Mouse (Mus musculus) activated CD4-positive, CD25-positive, alpha-beta regulatory T cell (primary cell): ENCODE results near the gene Col9a2. TPM values are rescaled to one million over a fixed set of nuclear protein-coding genes. Genes with fewer than 3 reads are reported as not detected.

ENCODE experiments used
- polyA plus RNA-seq, 2 experiments: library from polyadenylated mRNA; unstranded; fragments of 100-300 nt; shearing (Covaris generic); gene quantifications; one replicate each; pipeline ENCODE4 v1.2.1; 2017

Gene Col9a2
- polyA plus RNA-seq = not detected

GRCm38 (mm10) chr4:121039331-121040115 is at the start of gene Col9a2:
TSS of gene Col9a2 (plus strand) at chr4:121039385.

GRCm38 (mm10) chr4:121016928-121017657 is 22.1 kb upstream of the Col9a2 start, which contains the start of gene Smap2:
TSS of gene Smap2 (minus strand) at chr4:121017247.

GRCm38 (mm10) chr4:121097650-121098378 is 58.6 kb downstream of the Col9a2 start, which contains the start of gene Zmpste24:
TSS of gene Zmpste24 (minus strand) at chr4:121098241.

Other genes starting within 250 kb of the Col9a2 start
- gene Nfyc, start 207.8 kb upstream of the Col9a2 start, polyA plus RNA-seq = 100 to 1,000 TPM in 1 of 2 experiments, 10 to 100 TPM in 1; 80.4 to 107 TPM
- gene Rims3, start 184.6 kb upstream of the Col9a2 start, polyA plus RNA-seq = 1 to 10 TPM in 1 of 2 experiments, under 1 TPM in 1; 0.35 to 2.8 TPM
- gene Exo5, start 114.4 kb upstream of the Col9a2 start, polyA plus RNA-seq = 10 to 100 TPM; 27.2 to 27.6 TPM
- 1 to 10 TPM; 2.3 to 3.1 TPM for gene Zfp69, start 87.7 kb upstream of the Col9a2 start, polyA plus RNA-seq
- 10 to 100 TPM; 65.6 to 69.1 TPM for gene Smap2, start 22.1 kb upstream of the Col9a2 start, polyA plus RNA-seq
- gene Zmpste24, start 58.9 kb downstream of the Col9a2 start, polyA plus RNA-seq = 10 to 100 TPM; 46.1 to 47.0 TPM
- not detected for gene Tmco2, start 69.8 kb downstream of the Col9a2 start, polyA plus RNA-seq
- gene Rlf, start 175.7 kb downstream of the Col9a2 start, polyA plus RNA-seq = 10 to 100 TPM; 33.5 to 34.6 TPM